Mouse (Mus musculus) neural tube, embryonic 12.5 days (tissue): Measurements from ENCODE around the gene Bbs9. TPM values are rescaled to one million over a fixed set of nuclear protein-coding genes. Genes with fewer than 3 reads are reported as not detected.

Source experiments
- ATAC-seq: fragments of 200-750 bp; cut with Nextera tagmentation; 2 replicates; pipeline ENCODE4 v1.8.0; 2017; ENCODE audit warnings: low read depth, mild to moderate bottlenecking, moderate TSS enrichment, moderate library complexity; ENCODE audit not compliant: low FRiP score
- H3K27ac ChIP-seq: fragments of 300-500 bp; sonication (generic); 2 replicates; pipeline ENCODE4 v1.5.1; 2016
- H3K27me3 ChIP-seq: fragments of 300-500 bp; sonication (generic); replicated peaks from 2 replicates; pipeline ENCODE4 v1.6.1; 2016; ENCODE audit warnings: mild to moderate bottlenecking
- H3K36me3 ChIP-seq: fragments of 300-500 bp; sonication (generic); 2 replicates; pipeline ENCODE4 v1.6.1; 2016; ENCODE audit warnings: mild to moderate bottlenecking
- H3K4me1 ChIP-seq: fragments of 300-500 bp; sonication (generic); 2 replicates; pipeline ENCODE4 v1.6.1; 2016
- H3K4me2 ChIP-seq: fragments of 300-500 bp; sonication (generic); replicated peaks from 2 replicates; pipeline ENCODE4 v1.6.1; 2016; ENCODE audit warnings: mild to moderate bottlenecking
- H3K4me3 ChIP-seq: fragments of 300-500 bp; sonication (generic); 2 replicates; pipeline ENCODE4 v1.5.1; 2016
- H3K9ac ChIP-seq: fragments of 300-500 bp; sonication (generic); 2 replicates; pipeline ENCODE4 v1.6.1; 2016; ENCODE audit warnings: mild to moderate bottlenecking
- H3K9me3 ChIP-seq: fragments of 300-500 bp; sonication (generic); 2 replicates; pipeline ENCODE4 v1.6.1; 2016; ENCODE audit warnings: mild to moderate bottlenecking
- WGBS: fragments of 180-500 bp; shearing (Covaris S2); methylation state at CpG from one replicate; pipeline ENCODE4 v1.1.7; 2016; 5-methylcytosine and 5-hydroxymethylcytosine counted together
- polyA plus RNA-seq: library from polyadenylated mRNA; unstranded; fragments of >200 nt; fragmentation: Nextera tagmentation; extraction: Ambion mirVana; gene quantifications from 2 replicates; pipeline ENCODE4 v1.2.1, GENCODE M21; 2016

Bbs9 gene
- polyA plus RNA-seq, 1 experiment from 2014 or later, result 18.5 TPM

DNA sequence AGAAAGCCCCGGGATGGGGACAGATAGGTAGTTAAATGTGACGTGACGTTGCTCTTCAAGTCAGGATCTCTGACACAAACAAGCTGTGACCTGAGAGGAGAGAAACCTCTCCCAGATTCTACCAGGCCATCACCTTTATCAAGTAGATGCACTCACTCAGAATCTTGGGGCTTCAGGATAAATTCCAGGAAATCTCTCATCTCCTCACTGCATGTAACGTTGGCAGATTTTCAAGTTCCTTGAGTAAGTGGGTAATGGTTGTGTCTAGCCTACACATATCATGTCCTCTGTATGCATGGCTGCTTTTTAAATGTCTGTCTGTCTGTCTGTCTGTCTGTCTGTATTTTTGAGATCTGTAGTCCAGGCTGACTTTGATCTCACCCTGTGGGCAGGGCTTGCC lies 39.6 kb downstream of the Bbs9 start:
- H3K4me1 ChIP-seq, result no peaks in the 10 kb centered on the region
- WGBS, result 86% methylated on average over 4 of the region's 4 CpGs
- H3K36me3 ChIP-seq, result peaks cover 2% of the 10 kb centered on the region; the same call in 1 of the 2 replicates
- no peak overlapping the region for H3K4me2 ChIP-seq
- H3K27ac ChIP-seq, result no peak overlapping the region
- H3K4me3 ChIP-seq, result no peak overlapping the region
- no peaks in the 10 kb centered on the region for H3K27me3 ChIP-seq
- H3K9me3 ChIP-seq, result no peaks in the 10 kb centered on the region
- ATAC-seq, result no peak
- H3K9ac ChIP-seq, result no peak overlapping the region

DNA sequence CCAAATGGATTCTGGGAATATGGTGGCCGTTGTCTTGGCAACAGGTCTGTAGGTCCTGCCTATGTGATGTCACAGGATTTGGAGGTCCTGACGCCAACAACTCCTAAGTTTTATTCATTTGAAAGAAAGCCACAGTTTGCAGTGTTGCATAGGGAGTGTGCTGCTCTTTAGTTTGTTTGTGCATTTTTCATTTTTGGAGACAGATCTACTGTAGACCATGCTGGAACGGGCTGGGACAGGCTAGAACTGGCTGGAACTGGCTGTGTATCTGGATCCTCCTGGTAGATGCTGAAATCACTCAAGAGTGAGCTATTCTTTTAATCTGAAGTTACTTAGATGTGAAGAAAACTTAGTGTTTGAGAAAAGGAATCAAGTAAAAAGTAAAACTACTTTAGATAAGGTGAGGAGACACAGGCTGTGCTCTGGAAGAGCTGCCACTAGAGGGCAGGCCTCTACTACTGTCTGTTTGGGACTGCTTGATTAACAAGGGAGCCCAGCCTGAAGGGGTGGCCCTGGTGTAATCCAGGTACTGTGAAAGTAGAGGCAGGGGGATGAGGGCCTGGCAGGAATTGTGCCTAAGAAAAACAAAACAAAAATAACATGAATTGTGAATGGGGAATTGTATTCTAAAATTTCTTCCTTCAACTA lies 43.0 kb downstream of the Bbs9 start:
- no peak; the same call in 1 of the 2 replicates for ATAC-seq
- Histone ChIP-seq H3K4me3 (no peak overlapping the region), H3K9ac (no peak overlapping the region), H3K9me3 (no peaks in the 10 kb centered on the region), H3K27me3 (no peaks in the 10 kb centered on the region), H3K4me1 (no peaks in the 10 kb centered on the region), H3K27ac (no peak overlapping the region), H3K4me2 (no peak overlapping the region), H3K36me3 (peaks cover 2% of the 10 kb centered on the region; the same call in 1 of the 2 replicates)
- 98% methylated on average over 3 of the region's 3 CpGs for WGBS

DNA sequence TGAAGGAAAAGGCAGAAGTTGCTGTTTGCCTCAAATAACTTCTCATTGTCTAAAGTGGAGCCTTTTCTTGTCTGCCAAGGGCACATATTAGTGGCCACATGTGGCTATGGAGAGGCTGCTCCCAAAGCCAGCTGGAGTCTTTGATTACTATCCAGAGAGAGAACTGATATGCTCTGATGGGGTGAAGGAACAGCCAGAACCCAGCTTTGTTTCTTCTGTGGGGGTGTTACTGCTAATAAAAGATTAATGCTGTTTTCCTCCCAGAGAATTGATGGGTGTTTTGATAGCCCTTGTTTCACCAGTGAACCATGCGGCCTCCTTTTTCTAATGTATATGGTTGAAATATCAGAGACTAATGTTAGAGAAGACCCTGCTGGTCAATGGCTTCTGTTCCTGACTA lies 47.9 kb downstream of the Bbs9 start:
- no peak for ATAC-seq
- H3K27me3 ChIP-seq, result no peaks in the 10 kb centered on the region
- H3K27ac ChIP-seq, result no peak overlapping the region
- no peaks in the 10 kb centered on the region for H3K36me3 ChIP-seq
- 0 out of 2 replicates have a peak, but pooled peaks cover 7% of the 10 kb centered on the region for H3K9me3 ChIP-seq
- 90% methylated on average over 1 of the region's 1 CpGs for WGBS
- H3K4me1 ChIP-seq, result no peaks in the 10 kb centered on the region
- H3K4me3 ChIP-seq, result no peak overlapping the region
- no peak overlapping the region for H3K4me2 ChIP-seq
- H3K9ac ChIP-seq, result no peak overlapping the region

DNA sequence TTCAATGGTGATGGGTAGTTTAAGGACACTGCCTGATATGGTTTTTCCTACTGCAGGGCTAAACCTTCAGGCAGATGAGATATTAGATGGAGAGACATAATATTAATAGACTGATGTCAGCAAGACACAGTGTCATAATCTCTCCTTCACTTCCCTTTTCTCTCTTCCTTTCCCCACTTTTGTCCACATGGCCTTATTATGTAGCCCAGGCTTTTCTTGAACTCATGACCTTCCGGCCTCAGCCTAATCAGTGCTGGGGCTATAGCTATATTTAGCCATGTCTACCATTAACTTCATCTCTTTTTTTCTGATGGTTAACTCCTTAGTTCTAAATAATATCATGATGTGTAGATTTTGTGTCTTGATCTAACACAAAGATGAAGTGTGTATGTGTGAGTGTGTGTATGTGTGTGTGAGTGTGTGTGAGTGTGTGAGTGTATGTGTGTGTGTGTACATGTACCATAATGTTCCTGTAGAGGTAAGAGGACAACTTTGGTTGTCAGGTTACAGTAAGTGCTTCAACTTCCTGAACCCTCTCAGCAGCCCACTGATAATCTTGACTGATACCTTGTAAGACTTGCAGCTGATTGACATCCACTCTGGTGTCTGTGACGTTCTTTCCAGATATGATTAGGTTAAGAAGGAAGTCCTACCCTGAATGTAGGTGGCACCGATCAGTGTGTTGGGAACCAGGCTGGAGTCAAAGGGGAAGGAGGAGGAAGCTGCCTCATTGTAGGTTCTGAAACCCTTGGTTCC lies 55.4 kb downstream of the Bbs9 start:
- no peaks in the 10 kb centered on the region for H3K27me3 ChIP-seq
- 0 out of 2 replicates have a peak, but pooled peaks cover 7% of the 10 kb centered on the region for H3K9me3 ChIP-seq
- no peak overlapping the region for H3K4me2 ChIP-seq
- no peak overlapping the region for H3K9ac ChIP-seq
- no peak for ATAC-seq
- no peak overlapping the region for H3K27ac ChIP-seq
- H3K4me1 ChIP-seq, result no peaks in the 10 kb centered on the region
- H3K36me3 ChIP-seq, result no peaks in the 10 kb centered on the region
- 91% methylated on average over 3 of the region's 3 CpGs for WGBS
- H3K4me3 ChIP-seq, result no peak overlapping the region

DNA sequence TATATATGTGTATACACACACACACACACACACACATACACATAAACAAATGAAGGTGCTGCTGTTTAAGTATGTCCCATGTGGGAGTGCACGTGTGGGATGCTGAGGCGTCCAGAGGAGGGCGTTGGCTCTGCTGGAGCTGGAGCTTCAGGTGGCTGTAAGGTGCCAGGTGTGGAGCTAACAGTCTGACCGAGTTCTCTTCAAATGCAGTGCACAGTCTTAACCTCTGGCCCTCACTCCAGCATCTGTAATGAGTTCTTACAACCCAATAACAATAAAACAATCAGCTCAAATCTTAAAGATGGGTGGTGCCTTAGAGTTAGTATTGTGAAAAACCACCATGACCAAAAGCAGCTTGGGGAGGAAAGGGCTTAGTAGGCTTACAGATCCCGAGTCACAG lies 56.6 kb downstream of the Bbs9 start:
- Histone ChIP-seq H3K27ac (no peak overlapping the region), H3K27me3 (no peaks in the 10 kb centered on the region), H3K9me3 (0 out of 2 replicates have a peak, but pooled peaks cover 2% of the 10 kb centered on the region), H3K4me3 (no peak overlapping the region), H3K4me1 (no peaks in the 10 kb centered on the region), H3K4me2 (no peak overlapping the region), H3K36me3 (no peaks in the 10 kb centered on the region), H3K9ac (no peak overlapping the region)
- no peak for ATAC-seq
- 61% methylated on average over 5 of the region's 5 CpGs for WGBS

DNA sequence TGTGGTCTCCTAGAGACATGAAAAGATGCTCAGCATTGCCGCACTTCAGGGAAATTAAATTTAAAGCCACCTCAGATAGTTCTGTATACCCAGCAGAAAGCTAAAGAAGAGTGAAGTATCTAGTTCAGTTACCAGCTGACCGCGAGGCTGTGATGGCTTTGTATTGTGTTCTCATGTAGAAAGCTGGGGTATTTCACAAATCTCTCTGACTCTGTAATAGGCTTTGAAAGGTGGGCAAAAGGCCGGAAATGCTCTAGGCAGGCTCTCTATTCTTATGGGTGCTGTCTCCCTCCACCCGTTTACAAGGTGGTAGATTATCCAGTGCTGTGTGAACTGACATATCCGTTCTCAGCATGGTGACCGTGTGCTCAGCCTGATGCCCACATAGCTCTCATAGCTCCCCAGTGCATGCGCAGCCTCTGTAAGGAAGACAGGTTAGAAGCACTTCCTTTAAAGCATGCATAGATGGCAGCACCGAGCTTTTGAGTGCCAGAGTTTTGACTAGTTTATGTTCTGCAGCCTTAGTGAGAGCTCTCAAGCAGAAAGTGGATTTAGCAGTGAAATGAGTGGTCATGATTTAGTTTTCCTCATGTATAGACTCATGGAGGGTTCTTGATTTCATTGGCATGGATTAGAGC lies 57.4 kb downstream of the Bbs9 start:
- H3K9me3 ChIP-seq, result no peaks in the 10 kb centered on the region
- no peak overlapping the region for H3K4me2 ChIP-seq
- WGBS, result 60% methylated on average over 9 of the region's 9 CpGs
- ATAC-seq, result peak; percentile 66
- H3K9ac ChIP-seq, result no peak overlapping the region
- H3K27me3 ChIP-seq, result no peaks in the 10 kb centered on the region
- no peaks in the 10 kb centered on the region for H3K4me1 ChIP-seq
- H3K36me3 ChIP-seq, result no peaks in the 10 kb centered on the region
- H3K27ac ChIP-seq, result no peak overlapping the region
- no peak overlapping the region for H3K4me3 ChIP-seq

DNA sequence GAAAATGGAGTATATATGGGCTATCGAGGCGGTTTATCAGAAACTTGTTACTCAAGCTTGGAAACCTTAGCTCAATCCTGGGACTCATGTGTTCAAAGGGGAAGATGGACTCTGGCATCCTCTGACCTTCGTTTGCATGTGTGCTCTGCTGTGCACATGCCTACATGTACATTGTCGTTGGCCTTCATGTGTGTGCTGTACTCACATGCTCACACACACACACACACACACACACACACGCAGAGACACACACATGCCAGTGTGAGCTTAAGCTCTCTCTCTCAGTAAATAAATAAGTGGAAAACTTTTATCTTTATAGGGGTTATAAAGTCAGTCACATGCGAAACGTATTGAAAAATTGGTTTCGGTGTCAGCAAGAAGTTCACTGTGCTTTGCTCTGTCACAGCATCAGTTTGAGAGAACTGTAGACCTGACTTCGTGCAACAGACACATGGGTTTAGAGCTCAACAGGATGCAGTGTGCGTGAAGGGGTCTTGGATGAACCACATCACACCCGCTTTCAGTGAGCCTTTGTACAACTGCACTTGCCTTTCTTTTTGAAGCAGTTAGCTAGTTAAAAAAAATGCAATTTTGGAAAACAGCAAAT lies 62.4 kb downstream of the Bbs9 start:
- WGBS, result 92% methylated on average over 11 of the region's 11 CpGs
- Histone ChIP-seq H3K27ac (no peak overlapping the region), H3K4me3 (no peak overlapping the region), H3K9me3 (no peaks in the 10 kb centered on the region), H3K4me2 (no peak overlapping the region), H3K36me3 (no peaks in the 10 kb centered on the region), H3K4me1 (no peaks in the 10 kb centered on the region), H3K27me3 (no peaks in the 10 kb centered on the region), H3K9ac (no peak overlapping the region)
- no peak for ATAC-seq

DNA sequence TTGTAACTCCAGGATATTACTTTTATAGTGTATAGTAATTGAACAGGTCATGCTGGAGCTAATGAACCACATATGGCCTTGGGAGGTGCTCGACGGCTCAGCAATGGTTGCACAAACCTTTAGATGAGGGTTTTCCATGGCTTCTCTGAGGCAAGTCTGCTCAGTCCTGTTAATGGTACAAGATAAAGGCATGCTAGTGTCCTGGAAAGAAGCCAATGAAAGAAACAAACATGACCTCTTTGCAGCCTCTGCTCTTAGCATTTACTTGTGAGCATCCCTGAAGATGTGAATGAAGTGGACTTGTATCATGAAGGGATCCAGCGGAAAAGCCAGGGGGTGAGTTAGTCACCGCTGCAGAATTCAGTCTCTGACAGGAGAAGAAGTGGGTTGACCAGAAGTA lies 64.0 kb downstream of the Bbs9 start:
- H3K9me3 ChIP-seq, result no peaks in the 10 kb centered on the region
- H3K27ac ChIP-seq, result no peak overlapping the region
- H3K9ac ChIP-seq, result no peak overlapping the region
- H3K4me1 ChIP-seq, result no peaks in the 10 kb centered on the region
- no peak overlapping the region for H3K4me3 ChIP-seq
- no peak overlapping the region for H3K4me2 ChIP-seq
- 85% methylated on average over 4 of the region's 4 CpGs for WGBS
- H3K27me3 ChIP-seq, result no peaks in the 10 kb centered on the region
- H3K36me3 ChIP-seq, result no peaks in the 10 kb centered on the region
- ATAC-seq, result no peak

DNA sequence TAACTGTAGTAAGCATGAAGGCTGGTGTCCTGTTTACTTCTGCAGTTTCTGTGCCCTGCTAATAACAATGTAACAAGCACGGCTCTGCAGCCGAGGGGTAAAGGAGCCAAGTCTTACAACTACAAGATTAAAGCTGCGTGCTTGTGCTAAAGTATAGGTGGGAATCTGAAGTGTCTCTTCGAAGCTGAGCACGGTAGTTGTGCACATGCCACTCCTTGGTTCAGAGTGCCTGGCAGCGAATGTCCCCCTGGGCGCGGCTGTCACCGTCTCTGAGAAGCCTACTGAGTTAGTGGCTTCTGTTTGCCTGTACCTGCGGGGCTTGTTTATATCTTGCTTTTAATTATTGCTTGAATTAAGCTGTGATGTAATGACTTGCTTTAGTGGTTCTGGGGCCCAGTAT lies 65.6 kb downstream of the Bbs9 start:
- Histone ChIP-seq H3K9me3 (no peaks in the 10 kb centered on the region), H3K36me3 (no peaks in the 10 kb centered on the region), H3K27me3 (no peaks in the 10 kb centered on the region), H3K4me1 (no peaks in the 10 kb centered on the region), H3K4me3 (no peak overlapping the region), H3K27ac (no peak overlapping the region), H3K4me2 (no peak overlapping the region), H3K9ac (no peak overlapping the region)
- WGBS, result 85% methylated on average over 10 of the region's 10 CpGs
- no peak for ATAC-seq

DNA sequence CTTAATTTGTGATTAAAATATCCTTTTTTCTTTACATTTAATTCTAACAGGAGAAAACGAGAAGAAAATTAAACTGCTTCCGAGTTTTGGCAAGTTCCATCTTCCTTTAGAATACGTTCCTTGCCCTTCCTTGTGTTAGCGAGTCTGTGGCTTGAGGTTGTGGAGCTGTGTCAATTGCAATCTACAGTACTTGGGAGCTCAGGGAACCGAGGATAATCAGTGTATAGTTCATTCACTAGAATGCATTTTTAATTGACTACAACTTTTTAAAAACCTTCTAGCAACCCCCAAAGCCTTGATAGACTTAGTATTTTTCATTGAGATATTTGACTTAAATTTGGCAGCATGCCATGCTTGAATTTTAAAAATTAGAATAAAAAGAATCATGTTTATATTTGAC lies 68.0 kb downstream of the Bbs9 start:
- Histone ChIP-seq H3K27ac (no peak overlapping the region), H3K4me2 (no peak overlapping the region), H3K27me3 (no peaks in the 10 kb centered on the region), H3K9ac (no peak overlapping the region), H3K4me3 (no peak overlapping the region), H3K9me3 (no peaks in the 10 kb centered on the region), H3K36me3 (no peaks in the 10 kb centered on the region), H3K4me1 (no peaks in the 10 kb centered on the region)
- 72% methylated on average over 5 of the region's 5 CpGs for whole genome bisulfite sequencing
- no peak for ATAC-seq

DNA sequence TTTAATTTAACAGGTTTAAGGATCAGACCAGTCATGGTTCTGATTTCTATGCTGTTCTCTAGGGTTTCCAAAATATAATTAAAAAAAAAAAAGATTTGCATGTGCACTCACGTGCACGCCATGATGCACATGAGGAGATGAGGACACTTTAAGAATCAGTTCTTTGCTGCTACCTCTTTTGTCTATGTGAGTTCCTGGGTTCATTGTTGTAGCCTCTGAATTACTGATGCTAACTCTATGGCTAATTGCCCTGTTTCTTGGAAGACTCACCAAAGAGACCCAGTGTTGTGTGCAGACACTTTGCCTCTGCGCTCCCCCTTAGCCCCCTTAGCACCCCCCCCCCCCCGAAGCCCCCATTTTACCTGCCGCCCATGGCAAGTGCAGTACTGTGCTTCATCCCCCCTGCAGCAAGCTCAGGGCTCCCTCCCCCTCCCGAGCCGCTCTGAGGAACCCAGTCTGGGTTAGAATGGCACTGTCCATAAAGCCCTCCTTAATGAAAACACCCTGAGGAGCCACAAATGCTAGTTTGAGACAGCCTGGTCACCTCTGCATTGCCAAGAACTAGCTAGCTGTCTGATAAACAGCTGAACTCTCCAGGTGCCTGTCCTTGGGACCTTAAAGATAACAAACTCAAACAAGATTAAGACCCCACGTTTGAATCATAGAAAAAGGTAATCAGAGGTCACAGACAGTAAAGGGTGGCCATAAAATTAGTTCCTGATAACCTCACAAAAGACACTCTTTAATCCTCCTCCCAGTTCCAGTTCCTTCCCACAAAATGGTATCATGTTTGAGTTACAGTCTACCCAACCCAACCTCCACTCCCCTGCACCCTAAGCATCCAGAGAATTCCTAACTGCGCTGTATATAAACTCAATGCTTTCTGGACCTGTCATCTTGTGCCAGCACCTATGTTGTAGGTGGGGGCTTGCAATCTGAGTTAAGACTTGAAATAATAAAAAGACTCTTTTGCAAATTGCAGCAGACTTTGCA lies 69.1 kb downstream of the Bbs9 start:
- no peaks in the 10 kb centered on the region for H3K9me3 ChIP-seq
- H3K27ac ChIP-seq, result no peak overlapping the region
- 38% methylated on average over 9 of the region's 9 CpGs for WGBS
- H3K4me1 ChIP-seq, result no peaks in the 10 kb centered on the region
- no peak overlapping the region for H3K4me3 ChIP-seq
- no peak for ATAC-seq
- H3K9ac ChIP-seq, result no peak overlapping the region
- H3K27me3 ChIP-seq, result no peaks in the 10 kb centered on the region
- no peak overlapping the region for H3K4me2 ChIP-seq
- no peaks in the 10 kb centered on the region for H3K36me3 ChIP-seq
